Mouse (Mus musculus) embryonic fibroblast, embryonic 13.5 days (primary cell): ENCODE data around the gene Bicra.
A peak's percentile ranks its signal among the peaks of the same experiment; 100 is the strongest.

Experiments used
- CTCF ChIP-seq: IDR thresholded peaks from 2 replicates; pipeline ENCODE4 v1.5.1; 2011; ENCODE audit warnings: mild to moderate bottlenecking, control low read depth, low read length, moderate library complexity, borderline replicate concordance; ENCODE audit not compliant: insufficient read depth
- POLR2A ChIP-seq: IDR thresholded peaks from 2 replicates; pipeline ENCODE4 v1.6.1; 2011; ENCODE audit warnings: low read depth, mild to moderate bottlenecking, control low read depth, low read length, moderate library complexity

DNA sequence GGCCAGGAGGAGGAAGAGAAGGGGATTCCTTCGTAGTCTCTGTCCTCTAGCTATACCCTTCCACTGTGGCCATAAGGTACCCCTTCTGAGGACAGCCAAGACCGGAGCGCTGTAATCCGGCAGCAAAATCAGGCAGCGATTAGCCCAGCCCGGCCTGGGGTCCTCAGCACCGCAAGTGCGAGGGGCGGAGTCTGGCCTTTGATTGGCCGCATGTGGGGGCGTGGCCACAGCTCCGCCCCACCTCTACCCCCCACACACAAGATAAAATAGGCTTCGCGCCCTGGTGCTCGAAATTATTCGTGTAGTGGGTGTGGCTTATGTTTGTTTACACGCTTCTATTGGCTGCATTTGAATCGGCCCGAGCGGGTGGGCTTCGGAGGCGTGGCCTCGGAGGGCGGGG, 5.0 kb upstream of the Bicra start:
- TF ChIP-seq CTCF (no peak), POLR2A (peak; percentile 80)
